Mouse (Mus musculus) bone marrow, adult 2 months (tissue): ENCODE data around the gene Pdgfd.

ENCODE experiments used
- CTCF ChIP-seq: fragments of 200-500 bp; IDR thresholded peaks from 2 replicates; pipeline ENCODE4 v1.5.1; 2011; ENCODE audit warnings: low read length, control low read depth; ENCODE audit not compliant: control insufficient read depth, insufficient read depth
- POLR2A ChIP-seq: fragments of 200-500 bp; IDR thresholded peaks from 2 replicates; pipeline ENCODE4 v1.6.1; 2011; ENCODE audit warnings: low read depth, mild to moderate bottlenecking, control low read depth, low read length, borderline replicate concordance; ENCODE audit not compliant: control insufficient read depth

GRCm38 (mm10) chr9:6401764-6402163 lies 233.4 kb downstream of the Pdgfd start:
- TF ChIP-seq CTCF (no peak), POLR2A (no peak)
